Mouse (Mus musculus): ENCODE data around the gene Def8. TPM values are rescaled to one million over a fixed set of nuclear protein-coding genes. Genes with fewer than 3 reads are reported as not detected.

Def8 gene
- polyA plus RNA-seq, 1 experiment from 2014 or later = 27.0 TPM

GRCm38 (mm10) chr8:123504591-123505195 lies 81.4 kb downstream of the Def8 start:
- H3K4me3 ChIP-seq (replicated peaks; ENCODE audit: low read length) = no peak overlapping the region
- no peak overlapping the region for H3K4me2 ChIP-seq (ENCODE audit: low read depth, low read length)
- H3K9ac ChIP-seq (ENCODE audit: low read length) = no peak overlapping the region
- no peaks in the 10 kb centered on the region for H3K4me1 ChIP-seq (ENCODE audit: control insufficient read depth, insufficient read depth, low read length)
- H3K36me3 ChIP-seq (ENCODE audit: control insufficient read depth, insufficient read depth, low read length) = peaks cover 27% of the 10 kb centered on the region
- H3K9me3 ChIP-seq (replicated peaks; ENCODE audit: control insufficient read depth, low read length) = no peaks in the 10 kb centered on the region
- no peaks in the 10 kb centered on the region for H3K27me3 ChIP-seq (ENCODE audit: control insufficient read depth, insufficient read depth, low read length)
- 87% methylated on average over 9 of the region's 9 CpGs for WGBS
- no peak for ATAC-seq (ENCODE audit: insufficient read depth, low FRiP score)
- H3K27ac ChIP-seq (ENCODE audit: low read length) = no peak overlapping the region

GRCm38 (mm10) chr8:123505267-123505666 lies 81.9 kb downstream of the Def8 start:
- no peak for ATAC-seq (ENCODE audit: insufficient read depth, low FRiP score)
- H3K27ac ChIP-seq (ENCODE audit: low read length) = no peak overlapping the region
- WGBS = 78% methylated on average over 4 of the region's 4 CpGs
- H3K4me3 ChIP-seq (replicated peaks; ENCODE audit: low read length) = no peak overlapping the region
- H3K9me3 ChIP-seq (replicated peaks; ENCODE audit: control insufficient read depth, low read length) = no peaks in the 10 kb centered on the region
- H3K27me3 ChIP-seq (ENCODE audit: control insufficient read depth, insufficient read depth, low read length) = no peaks in the 10 kb centered on the region
- H3K4me2 ChIP-seq (ENCODE audit: low read depth, low read length) = no peak overlapping the region
- peaks cover 24% of the 10 kb centered on the region for H3K36me3 ChIP-seq (ENCODE audit: control insufficient read depth, insufficient read depth, low read length)
- H3K9ac ChIP-seq (ENCODE audit: low read length) = no peak overlapping the region
- no peaks in the 10 kb centered on the region for H3K4me1 ChIP-seq (ENCODE audit: control insufficient read depth, insufficient read depth, low read length)

- Histone ChIP-seq H3K9ac (ENCODE audit: low read length) (no peak overlapping the region), H3K4me1 (ENCODE audit: control insufficient read depth, insufficient read depth, low read length) (no peaks in the 10 kb centered on the region), H3K4me2 (ENCODE audit: low read depth, low read length) (no peak overlapping the region), H3K27me3 (ENCODE audit: control insufficient read depth, insufficient read depth, low read length) (no peaks in the 10 kb centered on the region), H3K9me3 (replicated peaks; ENCODE audit: control insufficient read depth, low read length) (no peaks in the 10 kb centered on the region), H3K27ac (ENCODE audit: low read length) (no peak overlapping the region), H3K4me3 (replicated peaks; ENCODE audit: low read length) (no peak overlapping the region), H3K36me3 (ENCODE audit: control insufficient read depth, insufficient read depth, low read length) (peaks cover 24% of the 10 kb centered on the region)
- no peak for ATAC-seq (ENCODE audit: insufficient read depth, low FRiP score)
- 80% methylated on average over 9 of the region's 9 CpGs for WGBS
These were observed 82.4 kb downstream of the Def8 start for GRCm38 (mm10) chr8:123505695-123506094.

- WGBS = 89% methylated on average over 5 of the region's 5 CpGs
- ATAC-seq (ENCODE audit: insufficient read depth, low FRiP score) = no peak
- H3K36me3 ChIP-seq (ENCODE audit: control insufficient read depth, insufficient read depth, low read length) = peaks cover 20% of the 10 kb centered on the region
These were observed 83.8 kb downstream of the Def8 start for GRCm38 (mm10) chr8:123507153-123507552.

GRCm38 (mm10) chr8:123510819-123511218 lies 87.5 kb downstream of the Def8 start:
- no peak for ATAC-seq (ENCODE audit: insufficient read depth, low FRiP score)
- no peak overlapping the region for H3K4me3 ChIP-seq (replicated peaks; ENCODE audit: low read length)
- H3K27ac ChIP-seq (ENCODE audit: low read length) = no peak overlapping the region
- H3K9me3 ChIP-seq (replicated peaks; ENCODE audit: control insufficient read depth, low read length) = no peaks in the 10 kb centered on the region
- H3K4me1 ChIP-seq (ENCODE audit: control insufficient read depth, insufficient read depth, low read length) = 0 out of 2 replicates have a peak, but pooled peaks cover 6% of the 10 kb centered on the region
- 69% methylated on average over 5 of the region's 5 CpGs for WGBS
- no peak overlapping the region for H3K9ac ChIP-seq (ENCODE audit: low read length)
- H3K36me3 ChIP-seq (ENCODE audit: control insufficient read depth, insufficient read depth, low read length) = no peaks in the 10 kb centered on the region
- H3K4me2 ChIP-seq (ENCODE audit: low read depth, low read length) = no peak overlapping the region
- peaks cover 30% of the 10 kb centered on the region for H3K27me3 ChIP-seq (ENCODE audit: control insufficient read depth, insufficient read depth, low read length)

More at GRCm38 (mm10) chr8:123507153-123507552, 83.8 kb downstream of the Def8 start:
- no peaks in the 10 kb centered on the region for H3K4me1 ChIP-seq (ENCODE audit: control insufficient read depth, insufficient read depth, low read length)
- no peak overlapping the region for H3K27ac ChIP-seq (ENCODE audit: low read length)
- no peaks in the 10 kb centered on the region for H3K9me3 ChIP-seq (replicated peaks; ENCODE audit: control insufficient read depth, low read length)
- H3K4me2 ChIP-seq (ENCODE audit: low read depth, low read length) = no peak overlapping the region
- H3K4me3 ChIP-seq (replicated peaks; ENCODE audit: low read length) = no peak overlapping the region
- H3K9ac ChIP-seq (ENCODE audit: low read length) = no peak overlapping the region
- no peaks in the 10 kb centered on the region for H3K27me3 ChIP-seq (ENCODE audit: control insufficient read depth, insufficient read depth, low read length)

Other genes with a start within 250 kb of the Def8 start
- 6.1 and 7.0 TPM in 2 replicates for gene Dpep1, start 237.3 kb upstream of the Def8 start, polyA plus RNA-seq (2015; fragmentation: Nextera tagmentation; extraction: Ambion mirVana)
- gene Chmp1a, start 210.8 kb upstream of the Def8 start, polyA plus RNA-seq (2015; fragmentation: Nextera tagmentation; extraction: Ambion mirVana) = 146 and 165 TPM in 2 replicates
- 3.3 and 3.5 TPM in 2 replicates for gene Spata33, start 210.7 kb upstream of the Def8 start, polyA plus RNA-seq (2015; fragmentation: Nextera tagmentation; extraction: Ambion mirVana)
- 27.3 and 31.0 TPM in 2 replicates for gene Cdk10, start 198.7 kb upstream of the Def8 start, polyA plus RNA-seq (2015; fragmentation: Nextera tagmentation; extraction: Ambion mirVana)
- gene Spata2l, start 187.3 kb upstream of the Def8 start, polyA plus RNA-seq (2015; fragmentation: Nextera tagmentation; extraction: Ambion mirVana) = 5.1 and 6.1 TPM in 2 replicates
- gene Zfp276, start 169.3 kb upstream of the Def8 start, polyA plus RNA-seq (2015; fragmentation: Nextera tagmentation; extraction: Ambion mirVana) = 19.2 and 19.6 TPM in 2 replicates
- gene Vps9d1, start 169.2 kb upstream of the Def8 start, polyA plus RNA-seq (2015; fragmentation: Nextera tagmentation; extraction: Ambion mirVana) = 20.0 and 23.6 TPM in 2 replicates
- gene Fanca, start 105.0 kb upstream of the Def8 start, polyA plus RNA-seq (2015; fragmentation: Nextera tagmentation; extraction: Ambion mirVana) = 18.1 and 18.9 TPM in 2 replicates
- gene Spire2, start 90.8 kb upstream of the Def8 start, polyA plus RNA-seq (2015; fragmentation: Nextera tagmentation; extraction: Ambion mirVana) = 2.7 TPM in 2 replicates
- gene Tcf25, start 49.8 kb upstream of the Def8 start, polyA plus RNA-seq (2015; fragmentation: Nextera tagmentation; extraction: Ambion mirVana) = 167 and 177 TPM in 2 replicates
- gene Mc1r, start 16.4 kb upstream of the Def8 start, polyA plus RNA-seq (2015; fragmentation: Nextera tagmentation; extraction: Ambion mirVana) = not detected in 2 replicates
- 46.7 and 50.2 TPM in 2 replicates for gene Tubb3, start 12.1 kb upstream of the Def8 start, polyA plus RNA-seq (2015; fragmentation: Nextera tagmentation; extraction: Ambion mirVana)
- gene Afg3l1, start 54.4 kb downstream of the Def8 start, polyA plus RNA-seq (2015; fragmentation: Nextera tagmentation; extraction: Ambion mirVana) = 47.2 and 52.3 TPM in 2 replicates
- gene Dbndd1, start 91.9 kb downstream of the Def8 start, polyA plus RNA-seq (2015; fragmentation: Nextera tagmentation; extraction: Ambion mirVana) = 3.2 TPM in 2 replicates
- gene Gas8, start 95.3 kb downstream of the Def8 start, polyA plus RNA-seq (2015; fragmentation: Nextera tagmentation; extraction: Ambion mirVana) = 24.7 and 25.9 TPM in 2 replicates
- 7.8 and 8.7 TPM in 2 replicates for gene Rhou, start 230.4 kb downstream of the Def8 start, polyA plus RNA-seq (2015; fragmentation: Nextera tagmentation; extraction: Ambion mirVana)

Measured in stomach, embryonic 16.5 days (tissue).